Comparison of ENCODE assay signal across 28 mouse cellular contexts in the genomic region with DNA sequence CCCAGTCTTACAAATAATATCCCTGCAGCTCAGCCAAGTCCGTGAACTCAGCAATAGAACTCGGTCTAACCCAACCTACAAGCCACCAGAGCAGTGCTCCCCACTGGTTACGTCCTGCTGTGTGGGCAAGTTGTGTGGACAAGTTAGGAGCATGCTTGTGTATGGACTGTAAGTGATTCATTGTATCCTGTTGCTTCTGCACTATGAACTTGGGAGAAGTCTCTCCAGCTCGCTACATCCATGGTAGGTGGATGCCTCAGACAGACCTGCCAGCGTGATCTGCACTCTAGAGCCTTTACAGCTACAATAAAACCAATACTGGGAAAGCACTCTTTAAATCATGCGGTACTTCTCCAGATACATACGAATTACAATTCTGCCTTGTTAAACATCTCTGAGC.
DNase-seq lines count a peak whose midpoint lies in the region; ATAC-seq lines count a peak whose summit lies in the region.
"Had no signal": no experiment of that assay in that cellular context is flagged by ENCODE, and none has a peak within 500 bp of the region (broad histone marks: within the 10 kb centered on the region; RNA-seq: fewer than 3 reads in every experiment).

No protein-coding gene starts in this region.

- H3K4me2 ChIP-seq in forebrain, embryonic 12.5 days = no peak overlapping the region
- H3K4me2 ChIP-seq in forebrain, embryonic 11.5 days (ENCODE audit: low read depth, low read length, severe bottlenecking) = no peak overlapping the region
- H3K4me2 ChIP-seq in hindbrain, embryonic 12.5 days (replicated peaks) = no peak overlapping the region
- H3K4me2 ChIP-seq in intestine, embryonic 16.5 days (ENCODE audit: low read depth, low read length) = no peak overlapping the region
- H3K4me2 ChIP-seq: embryonic facial prominence, embryonic 13.5 days; heart, embryonic 13.5 days; hindbrain, embryonic 15.5 days had no signal

- no peaks in the 10 kb centered on the region for H3K36me3 ChIP-seq in forebrain, embryonic 12.5 days (replicated peaks)
- H3K36me3 ChIP-seq in forebrain, embryonic 11.5 days (ENCODE audit: control insufficient read depth, insufficient read depth, low read length) = no peaks in the 10 kb centered on the region
- no peaks in the 10 kb centered on the region for H3K36me3 ChIP-seq in hindbrain, embryonic 10.5 days
- no peaks in the 10 kb centered on the region for H3K36me3 ChIP-seq in hindbrain, embryonic 12.5 days
- H3K36me3 ChIP-seq in intestine, embryonic 16.5 days (ENCODE audit: control insufficient read depth, insufficient read depth, low read length) = no peaks in the 10 kb centered on the region
- H3K36me3 ChIP-seq: embryonic facial prominence, embryonic 10.5 days; embryonic facial prominence, embryonic 13.5 days; G1E; heart, embryonic 13.5 days; hindbrain, embryonic 15.5 days had no signal

- ATAC-seq in forebrain, embryonic 12.5 days (ENCODE audit: low FRiP score) = no peak
- no peak for ATAC-seq in forebrain, embryonic 11.5 days (replicated peaks; ENCODE audit: low FRiP score)
- ATAC-seq in hindbrain, embryonic 12.5 days (ENCODE audit: low FRiP score) = no peak
- peak; percentile 63 for ATAC-seq in intestine, embryonic 16.5 days
- ATAC-seq: forebrain, embryonic 16.5 days; Patski had no signal

- no peak for DNase-seq in forebrain, embryonic 11.5 days (ENCODE audit: low spot score)
- DNase-seq in hindbrain, embryonic 10.5 days (ENCODE audit: low spot score) = no peak
- DNase-seq in R1 (ENCODE audit: low read depth, low spot score) = peak; percentile 22
- DNase-seq in left cerebral cortex, postnatal 4 days = no peak
- DNase-seq: adrenal gland, adult 2 months; B cell, adult 2 months; cerebellum, adult 11 months; cerebellum, adult 2 months; cerebellum, adult 9-11 months; cerebellum, postnatal 25 days; embryo, embryonic 11 days; gastrocnemius, postnatal 10 days; gastrocnemius, postnatal 36 days; heart, postnatal 14 days; kidney, adult 11 months; kidney, adult 8-10 months had no signal

- H3K27me3 ChIP-seq in forebrain, embryonic 12.5 days = no peaks in the 10 kb centered on the region
- H3K27me3 ChIP-seq in forebrain, embryonic 11.5 days (ENCODE audit: control insufficient read depth, insufficient read depth, low read length) = no peaks in the 10 kb centered on the region
- H3K27me3 ChIP-seq in hindbrain, embryonic 10.5 days (ENCODE audit: insufficient read depth, poor library complexity, severe bottlenecking) = no peaks in the 10 kb centered on the region
- no peaks in the 10 kb centered on the region for H3K27me3 ChIP-seq in hindbrain, embryonic 12.5 days
- no peaks in the 10 kb centered on the region for H3K27me3 ChIP-seq in intestine, embryonic 16.5 days (replicated peaks; ENCODE audit: control insufficient read depth, insufficient read depth, low read length)
- H3K27me3 ChIP-seq: CH12.LX; embryonic facial prominence, embryonic 13.5 days; heart, embryonic 13.5 days; hindbrain, embryonic 15.5 days; Patski had no signal

- peaks cover 31% of the 10 kb centered on the region for H3K4me1 ChIP-seq in forebrain, embryonic 12.5 days
- peaks cover 18% of the 10 kb centered on the region; the same call in 1 of the 2 replicates for H3K4me1 ChIP-seq in forebrain, embryonic 11.5 days (replicated peaks; ENCODE audit: control insufficient read depth, insufficient read depth, low read length)
- peaks cover 49% of the 10 kb centered on the region for H3K4me1 ChIP-seq in hindbrain, embryonic 10.5 days (replicated peaks)
- H3K4me1 ChIP-seq in hindbrain, embryonic 12.5 days = peaks cover 17% of the 10 kb centered on the region
- peaks cover 38% of the 10 kb centered on the region for H3K4me1 ChIP-seq in intestine, embryonic 16.5 days (ENCODE audit: control insufficient read depth, insufficient read depth, low read length)

- no peak overlapping the region for H3K9ac ChIP-seq in forebrain, embryonic 12.5 days
- H3K9ac ChIP-seq in forebrain, embryonic 11.5 days (ENCODE audit: low read length) = no peak overlapping the region
- no peak overlapping the region for H3K9ac ChIP-seq in hindbrain, embryonic 12.5 days
- no peak overlapping the region for H3K9ac ChIP-seq in intestine, embryonic 16.5 days (ENCODE audit: low read depth, low read length)
- H3K9ac ChIP-seq: embryonic facial prominence, embryonic 13.5 days; heart, embryonic 13.5 days; hindbrain, embryonic 15.5 days had no signal

- 0 out of 2 replicates have a peak overlapping the region, but pooled peaks have one; percentile 19 for H3K27ac ChIP-seq in forebrain, embryonic 12.5 days
- no peak overlapping the region for H3K27ac ChIP-seq in forebrain, embryonic 11.5 days (ENCODE audit: low read depth, low read length)
- peak overlapping the region; percentile 40; the same call in 1 of the 2 replicates for H3K27ac ChIP-seq in hindbrain, embryonic 10.5 days
- no peak overlapping the region for H3K27ac ChIP-seq in hindbrain, embryonic 12.5 days
- H3K27ac ChIP-seq in intestine, embryonic 16.5 days (ENCODE audit: low read length) = peak overlapping the region; percentile 49
- H3K27ac ChIP-seq: embryonic facial prominence, embryonic 13.5 days; heart, embryonic 13.5 days; hindbrain, embryonic 15.5 days had no signal

- 90% methylated on average over 7 of the region's 7 CpGs for WGBS in forebrain, embryonic 12.5 days
- 92% methylated on average over 7 of the region's 7 CpGs for WGBS in forebrain, embryonic 11.5 days
- 96% methylated on average over 7 of the region's 7 CpGs for WGBS in hindbrain, embryonic 10.5 days
- WGBS in hindbrain, embryonic 12.5 days = 87% methylated on average over 7 of the region's 7 CpGs
- WGBS in intestine, embryonic 16.5 days = 72% methylated on average over 7 of the region's 7 CpGs

- intact Hi-C loops in left cerebral cortex, postnatal 4 days (cut with DNase I) = loop anchor here (2.0 to 5.0 kb wide), 2 partner anchors 199 to 381 kb away; a partner anchor contains a TSS

- H3K9me3 ChIP-seq in forebrain, embryonic 12.5 days = no peaks in the 10 kb centered on the region
- H3K9me3 ChIP-seq in forebrain, embryonic 11.5 days (ENCODE audit: control insufficient read depth, low read length) = no peaks in the 10 kb centered on the region; the same call in 1 of the 2 replicates
- no peaks in the 10 kb centered on the region for H3K9me3 ChIP-seq in hindbrain, embryonic 10.5 days
- H3K9me3 ChIP-seq in hindbrain, embryonic 12.5 days (replicated peaks) = no peaks in the 10 kb centered on the region
- no peaks in the 10 kb centered on the region for H3K9me3 ChIP-seq in intestine, embryonic 16.5 days (ENCODE audit: control insufficient read depth, low read length)
- H3K9me3 ChIP-seq: embryonic facial prominence, embryonic 10.5 days; embryonic facial prominence, embryonic 13.5 days; heart, embryonic 13.5 days; hindbrain, embryonic 15.5 days had no signal

- H3K4me3 ChIP-seq in forebrain, embryonic 12.5 days (replicated peaks) = no peak overlapping the region
- H3K4me3 ChIP-seq in forebrain, embryonic 11.5 days (ENCODE audit: low read depth, low read length) = no peak overlapping the region
- H3K4me3 ChIP-seq in hindbrain, embryonic 10.5 days = no peak overlapping the region
- H3K4me3 ChIP-seq in hindbrain, embryonic 12.5 days = no peak overlapping the region
- H3K4me3 ChIP-seq in intestine, embryonic 16.5 days (ENCODE audit: low read length) = no peak overlapping the region
- H3K4me3 ChIP-seq: embryonic facial prominence, embryonic 10.5 days; embryonic facial prominence, embryonic 13.5 days; erythroblast, embryonic 14.5 days; heart, embryonic 13.5 days; hindbrain, embryonic 15.5 days had no signal

Comparison
In these comparisons a context has a peak if more than half of its experiments do, and no peak if none do; other contexts are left out.
1. H3K27ac ChIP-seq: peak in forebrain, embryonic 12.5 days (single experiment), hindbrain, embryonic 10.5 days (single experiment) and intestine, embryonic 16.5 days (single experiment); none in forebrain, embryonic 11.5 days (single experiment) and hindbrain, embryonic 12.5 days (single experiment).